Comparison of ENCODE assay signal across 17 mouse cellular contexts in the genomic region with DNA sequence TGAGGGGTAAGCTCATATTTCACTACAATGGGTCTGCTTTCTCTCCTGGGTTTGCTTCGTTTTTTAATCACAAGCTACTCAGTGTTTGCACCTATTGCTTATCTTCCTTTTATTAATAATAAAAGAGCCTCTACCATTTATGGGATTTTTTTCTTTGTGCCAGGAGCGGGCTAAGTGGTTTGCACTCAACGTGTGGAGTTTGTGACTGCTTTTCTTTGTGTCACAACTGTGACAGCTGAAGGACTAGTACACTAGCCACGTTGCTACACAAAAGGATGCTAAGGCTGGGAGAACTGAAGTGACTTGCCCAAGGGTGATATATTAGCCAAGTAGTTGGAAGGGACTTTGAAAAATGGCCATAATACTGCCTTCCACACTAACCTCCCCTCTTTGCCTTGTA.
"Had no signal": no experiment of that assay in that cellular context is flagged by ENCODE, and none has a peak within 500 bp of the region (broad histone marks: within the 10 kb centered on the region; RNA-seq: fewer than 3 reads in every experiment).

No protein-coding gene starts in this region.

- H3K9me3 ChIP-seq: lung, embryonic 15.5 days; midbrain, embryonic 13.5 days; midbrain, embryonic 15.5 days; neural tube, embryonic 12.5 days; stomach, embryonic 15.5 days had no signal

- H3K4me2 ChIP-seq: lung, embryonic 15.5 days; midbrain, embryonic 11.5 days; midbrain, embryonic 13.5 days; midbrain, embryonic 15.5 days; neural tube, embryonic 12.5 days; stomach, embryonic 15.5 days had no signal

- H3K9ac ChIP-seq: lung, embryonic 15.5 days; midbrain, embryonic 13.5 days; midbrain, embryonic 15.5 days; neural tube, embryonic 12.5 days; stomach, embryonic 15.5 days had no signal

- H3K27ac ChIP-seq: lung, embryonic 15.5 days; macrophage; midbrain, embryonic 13.5 days; midbrain, embryonic 15.5 days; neural tube, embryonic 12.5 days; stomach, embryonic 15.5 days; stomach, postnatal 0 days had no signal

- H3K27me3 ChIP-seq: lung, embryonic 15.5 days; megakaryocyte, embryonic 14.5 days; midbrain, embryonic 13.5 days; midbrain, embryonic 15.5 days; neural tube, embryonic 12.5 days; stomach, embryonic 15.5 days had no signal

- H3K4me1 ChIP-seq: lung, embryonic 15.5 days; megakaryocyte, embryonic 14.5 days; midbrain, embryonic 13.5 days; midbrain, embryonic 15.5 days; neural tube, embryonic 12.5 days; stomach, embryonic 15.5 days had no signal

- ATAC-seq: lung, postnatal 0 days; midbrain, embryonic 13.5 days; midbrain, embryonic 15.5 days had no signal

- DNase-seq: lung, adult 2 months; lung, postnatal 14 days; lung, postnatal 36 days; right cerebral cortex, postnatal 14 days; thymus, adult 2 months; thymus, postnatal 25 days; thymus, postnatal 4 days had no signal

- H3K36me3 ChIP-seq: lung, embryonic 15.5 days; midbrain, embryonic 13.5 days; midbrain, embryonic 15.5 days; neural tube, embryonic 12.5 days; stomach, embryonic 15.5 days had no signal

- H3K4me3 ChIP-seq: lung, embryonic 15.5 days; megakaryocyte, embryonic 14.5 days; midbrain, embryonic 13.5 days; midbrain, embryonic 15.5 days; neural tube, embryonic 12.5 days; stomach, embryonic 15.5 days had no signal
